Mouse (Mus musculus): ENCODE results near the gene Myh10.

- no peak for TF ChIP-seq CTCF (conservative IDR thresholded peaks at IDR 0.05; ENCODE audit: low read length)
- no peak for TF ChIP-seq POU5F1 (IDR thresholded peaks at IDR 0.05; ENCODE audit: borderline replicate concordance, low read length)
- TF ChIP-seq NANOG (IDR thresholded peaks at IDR 0.05; ENCODE audit: borderline replicate concordance, low read length): no peak
Measured at GRCm38 (mm10) chr11:68657811-68658210, 33.5 kb upstream of the Myh10 start.

Data from E14TG2a.4 (cell line).